Mouse (Mus musculus): ENCODE data around the gene Ccdc136. TPM values are rescaled to one million over a fixed set of nuclear protein-coding genes. Genes with fewer than 3 reads are reported as not detected.

The Ccdc136 gene
- polyA plus RNA-seq, 1 experiment from 2014 or later, result 69.1 TPM

DNA sequence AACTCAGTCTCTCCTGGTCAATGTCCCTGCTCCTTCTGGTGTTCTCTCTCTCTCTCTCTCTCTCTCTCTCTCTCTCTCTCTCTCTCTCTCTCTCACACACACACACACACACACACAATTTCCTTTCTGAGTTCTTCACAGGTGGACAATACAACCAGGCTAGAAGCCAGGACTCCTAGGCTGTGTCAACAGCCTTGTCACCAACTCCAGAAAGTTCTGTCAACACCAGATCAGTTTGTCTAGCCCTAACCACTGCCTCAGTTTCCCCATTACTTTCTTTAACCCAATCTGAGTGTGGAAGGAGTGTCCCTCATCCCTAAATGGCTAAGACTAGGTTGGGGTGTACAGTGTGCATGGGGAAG is 36.5 kb downstream of the Ccdc136 start:
- H3K27me3 ChIP-seq (ENCODE audit: control insufficient read depth, insufficient read depth, low read length), result peaks cover 18% of the 10 kb centered on the region
- H3K9me3 ChIP-seq (ENCODE audit: control insufficient read depth, low read length), result no peaks in the 10 kb centered on the region
- H3K4me1 ChIP-seq (ENCODE audit: control insufficient read depth, insufficient read depth, low read length), result peaks cover 11% of the 10 kb centered on the region; the same call in 1 of the 2 replicates
- no peak overlapping the region for H3K27ac ChIP-seq (ENCODE audit: low read depth, low read length)
- no peak for ATAC-seq (ENCODE audit: low read depth)
- H3K4me3 ChIP-seq (ENCODE audit: low read depth, low read length), result peak overlapping the region; percentile 36
- peak overlapping the region; percentile 70 for H3K4me2 ChIP-seq (ENCODE audit: low read depth, low read length)
- H3K9ac ChIP-seq (replicated peaks; ENCODE audit: low read depth, low read length), result no peak overlapping the region
- H3K36me3 ChIP-seq (ENCODE audit: control insufficient read depth, insufficient read depth, low read length), result no peaks in the 10 kb centered on the region

GRCm38 (mm10) chr6:29433038-29433803 is 37.1 kb downstream of the Ccdc136 start, which contains the start of gene Flnc:
TSS of gene Flnc (plus strand) at chr6:29433256.
- no peaks in the 10 kb centered on the region for H3K9me3 ChIP-seq (ENCODE audit: control insufficient read depth, low read length)
- H3K4me3 ChIP-seq (ENCODE audit: low read depth, low read length), result peak within 1 kb of the TSS; percentile 36
- H3K4me2 ChIP-seq (ENCODE audit: low read depth, low read length), result peak within 1 kb of the TSS; percentile 70
- under 1% methylated on average over 61 of the region's 77 CpGs for WGBS
- peak within 1 kb of the TSS; percentile 1; the same call in 1 of the 2 replicates for H3K27ac ChIP-seq (ENCODE audit: low read depth, low read length)
- H3K9ac ChIP-seq (replicated peaks; ENCODE audit: low read depth, low read length), result peak within 1 kb of the TSS; percentile 50
- H3K4me1 ChIP-seq (ENCODE audit: control insufficient read depth, insufficient read depth, low read length), result peaks cover 11% of the 10 kb centered on the region; the same call in 1 of the 2 replicates
- no peaks in the 10 kb centered on the region for H3K36me3 ChIP-seq (ENCODE audit: control insufficient read depth, insufficient read depth, low read length)
- H3K27me3 ChIP-seq (ENCODE audit: control insufficient read depth, insufficient read depth, low read length), result peaks cover 18% of the 10 kb centered on the region
- ATAC-seq (ENCODE audit: low read depth), result 0 out of 2 replicates have a peak, but pooled peaks have one; percentile 10

- no peak for ATAC-seq (ENCODE audit: low read depth)
- H3K9ac ChIP-seq (replicated peaks; ENCODE audit: low read depth, low read length), result peak overlapping the region; percentile 50
- H3K4me2 ChIP-seq (ENCODE audit: low read depth, low read length), result peak overlapping the region; percentile 70
- WGBS, result 4% methylated on average over 27 of the region's 27 CpGs
- peaks cover 18% of the 10 kb centered on the region for H3K27me3 ChIP-seq (ENCODE audit: control insufficient read depth, insufficient read depth, low read length)
- H3K4me1 ChIP-seq (ENCODE audit: control insufficient read depth, insufficient read depth, low read length), result peaks cover 11% of the 10 kb centered on the region; the same call in 1 of the 2 replicates
- no peaks in the 10 kb centered on the region for H3K9me3 ChIP-seq (ENCODE audit: control insufficient read depth, low read length)
- H3K4me3 ChIP-seq (ENCODE audit: low read depth, low read length), result peak overlapping the region; percentile 36
- H3K27ac ChIP-seq (ENCODE audit: low read depth, low read length), result peak overlapping the region; percentile 40
- H3K36me3 ChIP-seq (ENCODE audit: control insufficient read depth, insufficient read depth, low read length), result no peaks in the 10 kb centered on the region
Measured at GRCm38 (mm10) chr6:29433804-29434795, 38.0 kb downstream of the Ccdc136 start.

- H3K9me3 ChIP-seq (ENCODE audit: control insufficient read depth, low read length), result no peaks in the 10 kb centered on the region
- H3K27me3 ChIP-seq (ENCODE audit: control insufficient read depth, insufficient read depth, low read length), result peaks cover 18% of the 10 kb centered on the region
- peak overlapping the region; percentile 40 for H3K27ac ChIP-seq (ENCODE audit: low read depth, low read length)
- WGBS, result 6% methylated on average over 11 of the region's 13 CpGs
- ATAC-seq (ENCODE audit: low read depth), result peak; percentile 65
- H3K4me1 ChIP-seq (ENCODE audit: control insufficient read depth, insufficient read depth, low read length), result peaks cover 11% of the 10 kb centered on the region; the same call in 1 of the 2 replicates
- peak overlapping the region; percentile 36 for H3K4me3 ChIP-seq (ENCODE audit: low read depth, low read length)
- peak overlapping the region; percentile 70 for H3K4me2 ChIP-seq (ENCODE audit: low read depth, low read length)
- H3K9ac ChIP-seq (replicated peaks; ENCODE audit: low read depth, low read length), result peak overlapping the region; percentile 8; the same call in 1 of the 2 replicates
- H3K36me3 ChIP-seq (ENCODE audit: control insufficient read depth, insufficient read depth, low read length), result no peaks in the 10 kb centered on the region
Measured at GRCm38 (mm10) chr6:29434911-29435691, 39.0 kb downstream of the Ccdc136 start.

DNA sequence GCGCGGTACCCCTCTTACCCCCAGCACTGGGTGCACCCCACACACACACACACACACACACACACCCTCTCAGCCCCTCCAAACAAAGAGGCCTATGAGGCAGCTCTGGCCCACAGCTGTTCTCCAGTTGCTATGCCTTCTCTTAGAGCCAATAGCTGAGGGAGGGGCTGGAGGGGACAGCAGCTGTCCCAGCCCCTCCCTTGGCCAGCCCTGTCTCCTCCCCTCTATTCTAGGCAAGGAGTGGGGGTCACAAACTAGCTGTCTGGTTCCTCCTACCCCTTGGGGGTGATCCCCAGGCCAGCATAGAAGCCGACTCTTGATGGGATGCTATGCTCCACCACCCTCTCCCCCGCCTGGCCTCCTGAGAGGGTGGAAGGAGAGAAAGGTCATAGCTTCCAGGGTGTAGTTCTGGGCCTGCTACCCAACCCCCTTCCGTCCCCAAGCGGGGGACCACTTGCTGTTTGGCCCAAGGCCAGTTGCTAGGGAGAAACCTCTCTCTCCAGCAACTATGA is 39.9 kb downstream of the Ccdc136 start:
- WGBS, result 6% methylated on average over 6 of the region's 6 CpGs
- Histone ChIP-seq H3K4me3 (ENCODE audit: low read depth, low read length) (peak overlapping the region; percentile 36; the same call in 1 of the 2 replicates), H3K4me1 (ENCODE audit: control insufficient read depth, insufficient read depth, low read length) (peaks cover 11% of the 10 kb centered on the region; the same call in 1 of the 2 replicates)

DNA sequence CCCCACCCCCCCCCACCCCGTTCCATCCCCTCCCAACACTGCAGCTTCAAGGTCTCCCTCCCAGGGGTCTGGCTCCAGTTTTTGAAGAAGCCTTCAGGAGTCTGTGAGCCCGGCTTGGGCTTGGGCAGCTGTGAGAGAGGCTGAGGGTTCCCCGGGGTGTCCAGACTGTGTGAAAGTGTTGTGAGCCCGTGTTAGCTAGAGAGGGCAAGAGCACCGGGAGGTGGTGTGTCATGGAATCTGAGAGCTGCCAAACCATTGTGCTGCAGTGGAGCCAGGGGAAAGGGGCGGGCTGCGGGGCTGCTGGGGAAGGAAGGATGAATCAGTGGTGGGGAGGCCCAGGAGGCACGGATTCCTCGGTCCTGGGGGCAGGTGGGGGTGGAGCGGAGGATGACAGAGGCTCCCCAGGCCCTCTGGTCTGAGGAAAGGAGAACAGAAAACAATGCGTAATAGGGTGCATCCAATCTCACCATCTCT is 40.4 kb downstream of the Ccdc136 start:
- ATAC-seq (ENCODE audit: low read depth), result peak; percentile 52; the same call in 1 of the 2 replicates
- 0 out of 2 replicates have a peak overlapping the region, but pooled peaks have one; percentile 11 for H3K9ac ChIP-seq (replicated peaks; ENCODE audit: low read depth, low read length)
- no peaks in the 10 kb centered on the region; the same call in 1 of the 2 replicates for H3K36me3 ChIP-seq (ENCODE audit: control insufficient read depth, insufficient read depth, low read length)
- H3K4me2 ChIP-seq (ENCODE audit: low read depth, low read length), result peak overlapping the region; percentile 70
- peaks cover 11% of the 10 kb centered on the region; the same call in 1 of the 2 replicates for H3K4me1 ChIP-seq (ENCODE audit: control insufficient read depth, insufficient read depth, low read length)
- WGBS, result 3% methylated on average over 11 of the region's 11 CpGs
- peaks cover 18% of the 10 kb centered on the region for H3K27me3 ChIP-seq (ENCODE audit: control insufficient read depth, insufficient read depth, low read length)
- H3K4me3 ChIP-seq (ENCODE audit: low read depth, low read length), result 0 out of 2 replicates have a peak overlapping the region, but pooled peaks have one; percentile 7
- H3K9me3 ChIP-seq (ENCODE audit: control insufficient read depth, low read length), result no peaks in the 10 kb centered on the region
- H3K27ac ChIP-seq (ENCODE audit: low read depth, low read length), result peak overlapping the region; percentile 40

More for the DNA sequence above, 39.9 kb downstream of the Ccdc136 start:
- Histone ChIP-seq H3K9ac (replicated peaks; ENCODE audit: low read depth, low read length) (no peak overlapping the region), H3K27ac (ENCODE audit: low read depth, low read length) (peak overlapping the region; percentile 40), H3K27me3 (ENCODE audit: control insufficient read depth, insufficient read depth, low read length) (peaks cover 18% of the 10 kb centered on the region), H3K9me3 (ENCODE audit: control insufficient read depth, low read length) (no peaks in the 10 kb centered on the region), H3K4me2 (ENCODE audit: low read depth, low read length) (peak overlapping the region; percentile 70), H3K36me3 (ENCODE audit: control insufficient read depth, insufficient read depth, low read length) (no peaks in the 10 kb centered on the region)
- ATAC-seq (ENCODE audit: low read depth), result peak; percentile 46

DNA sequence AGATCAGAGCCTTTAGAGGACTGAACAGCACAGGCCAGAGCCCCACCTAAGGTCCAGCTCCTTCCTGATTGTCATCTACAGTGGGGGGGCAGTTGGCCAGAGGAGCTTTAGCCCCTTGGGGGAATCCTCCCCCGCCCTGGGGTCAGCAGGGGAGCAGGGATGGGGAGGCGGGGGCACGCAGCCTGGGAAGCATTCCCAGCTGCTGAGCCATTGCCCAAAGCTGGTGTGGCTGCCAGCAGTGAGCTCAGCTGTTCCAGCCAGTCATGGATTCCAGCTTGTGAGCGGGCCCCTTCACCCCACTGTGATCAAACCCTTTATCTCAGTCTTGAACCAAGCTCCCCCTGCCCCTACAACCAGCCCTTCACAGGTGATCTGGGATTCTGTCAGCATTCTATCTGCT is 43.1 kb downstream of the Ccdc136 start:
- no peak for ATAC-seq (ENCODE audit: low read depth)
- Histone ChIP-seq H3K4me2 (ENCODE audit: low read depth, low read length) (no peak overlapping the region), H3K27ac (ENCODE audit: low read depth, low read length) (no peak overlapping the region), H3K4me1 (ENCODE audit: control insufficient read depth, insufficient read depth, low read length) (peaks cover 5% of the 10 kb centered on the region; the same call in 1 of the 2 replicates), H3K27me3 (ENCODE audit: control insufficient read depth, insufficient read depth, low read length) (peaks cover 8% of the 10 kb centered on the region; the same call in 1 of the 2 replicates), H3K9ac (replicated peaks; ENCODE audit: low read depth, low read length) (no peak overlapping the region), H3K36me3 (ENCODE audit: control insufficient read depth, insufficient read depth, low read length) (no peaks in the 10 kb centered on the region; the same call in 1 of the 2 replicates), H3K4me3 (ENCODE audit: low read depth, low read length) (no peak overlapping the region), H3K9me3 (ENCODE audit: control insufficient read depth, low read length) (no peaks in the 10 kb centered on the region)
- 76% methylated on average over 4 of the region's 4 CpGs for WGBS

DNA sequence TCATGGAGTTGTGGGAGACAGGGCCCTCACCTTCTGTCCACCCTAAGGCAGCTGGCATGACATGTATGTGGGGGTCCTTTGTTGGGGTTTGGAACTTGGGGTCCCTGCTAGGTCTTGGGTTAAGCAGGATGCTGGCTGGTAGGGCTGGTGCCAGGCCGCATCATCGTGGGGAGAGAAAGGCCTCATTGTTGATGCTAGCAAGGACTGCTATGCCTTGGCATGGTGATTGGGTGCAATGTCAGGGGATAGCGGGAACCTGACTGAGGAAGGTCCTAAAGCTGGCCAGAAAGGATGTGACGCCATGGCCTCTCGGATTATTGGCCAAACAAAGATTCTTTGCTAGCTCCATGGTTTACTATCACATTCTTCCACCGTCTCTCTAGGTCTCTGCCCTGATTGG is 43.7 kb downstream of the Ccdc136 start:
- Histone ChIP-seq H3K9me3 (ENCODE audit: control insufficient read depth, low read length) (no peaks in the 10 kb centered on the region), H3K4me3 (ENCODE audit: low read depth, low read length) (no peak overlapping the region), H3K4me2 (ENCODE audit: low read depth, low read length) (no peak overlapping the region), H3K4me1 (ENCODE audit: control insufficient read depth, insufficient read depth, low read length) (peaks cover 5% of the 10 kb centered on the region; the same call in 1 of the 2 replicates), H3K27me3 (ENCODE audit: control insufficient read depth, insufficient read depth, low read length) (peaks cover 4% of the 10 kb centered on the region; the same call in 1 of the 2 replicates), H3K36me3 (ENCODE audit: control insufficient read depth, insufficient read depth, low read length) (no peaks in the 10 kb centered on the region; the same call in 1 of the 2 replicates), H3K27ac (ENCODE audit: low read depth, low read length) (no peak overlapping the region), H3K9ac (replicated peaks; ENCODE audit: low read depth, low read length) (no peak overlapping the region)
- WGBS, result 88% methylated on average over 6 of the region's 6 CpGs
- ATAC-seq (ENCODE audit: low read depth), result no peak

Data from neural tube, embryonic 14.5 days (tissue).